Mouse (Mus musculus): ENCODE measurements around the gene Mterf1a.
"Not testable (repeated sequence)": the region's sequence is repeated elsewhere in the genome, so short reads cannot be mapped to it uniquely, and the experiment has no call there.

The Mterf1a gene

DNA sequence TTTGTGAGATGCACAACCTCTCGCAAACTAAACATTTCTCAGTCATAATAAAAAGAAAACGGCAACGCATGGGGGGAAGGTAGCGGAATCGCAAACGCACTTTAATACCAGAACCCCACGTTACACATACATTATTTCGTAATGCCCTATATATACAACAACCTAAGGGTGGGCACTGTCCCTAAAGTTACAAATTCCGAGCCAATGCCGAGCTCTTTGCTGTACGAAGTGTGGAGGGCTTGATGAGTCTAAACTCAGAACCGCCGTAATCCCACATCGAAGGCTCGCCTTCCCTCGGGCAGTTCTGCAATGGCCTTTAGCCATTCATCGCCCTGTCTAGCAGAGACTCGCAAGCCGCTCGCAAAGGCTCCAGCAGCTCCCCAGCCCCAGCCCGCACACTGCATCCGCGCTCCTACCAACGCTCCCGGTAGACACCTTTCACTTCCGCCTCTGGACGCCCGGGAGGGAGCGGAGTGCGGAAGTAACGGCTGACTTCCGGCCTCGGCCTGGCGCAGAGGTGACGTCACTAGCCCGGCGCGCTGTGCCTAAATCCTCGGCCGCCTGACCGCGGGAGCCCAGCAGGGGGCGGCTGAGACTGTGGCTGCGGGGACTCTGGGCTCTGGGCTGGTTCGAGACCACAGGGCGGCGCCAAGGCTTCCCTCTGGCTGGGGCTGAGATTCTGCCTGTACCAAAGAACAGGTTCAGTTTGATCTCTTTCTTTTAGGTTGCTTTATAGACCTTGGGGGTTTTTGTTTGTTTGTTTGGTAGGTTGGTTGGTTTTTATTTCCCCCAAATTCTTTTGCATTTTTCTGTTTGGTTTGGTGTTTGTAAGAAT lies at the start of gene Mterf1a:
Gene Mterf1a (minus strand): TSS at position 475 of the 835 bp plus-strand sequence.
- DNase-seq (ENCODE audit: low spot score) = peak; percentile 7

DNA sequence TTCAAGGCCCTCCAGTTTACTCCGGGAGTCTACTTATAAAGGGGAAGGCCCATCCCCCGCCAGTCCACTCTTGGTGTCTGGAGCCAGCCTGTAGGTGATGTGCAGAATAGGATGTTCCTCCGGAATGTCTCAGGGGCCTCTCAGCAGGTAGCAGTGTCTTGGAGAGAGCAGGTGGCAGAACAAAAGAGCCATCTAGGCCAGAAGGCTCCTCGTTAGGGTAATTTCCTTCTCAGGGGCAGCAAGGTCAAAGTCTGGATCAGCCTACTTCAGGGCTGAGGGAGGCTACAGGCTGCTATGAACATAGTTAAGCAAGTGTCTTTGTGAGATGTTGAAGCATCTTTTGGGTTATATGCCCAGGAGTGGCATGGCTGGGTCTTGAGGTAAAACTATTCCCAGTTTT lies 49.4 kb upstream of the Mterf1a start:
- DNase-seq (ENCODE audit: low spot score) = not testable (repeated sequence)

DNA sequence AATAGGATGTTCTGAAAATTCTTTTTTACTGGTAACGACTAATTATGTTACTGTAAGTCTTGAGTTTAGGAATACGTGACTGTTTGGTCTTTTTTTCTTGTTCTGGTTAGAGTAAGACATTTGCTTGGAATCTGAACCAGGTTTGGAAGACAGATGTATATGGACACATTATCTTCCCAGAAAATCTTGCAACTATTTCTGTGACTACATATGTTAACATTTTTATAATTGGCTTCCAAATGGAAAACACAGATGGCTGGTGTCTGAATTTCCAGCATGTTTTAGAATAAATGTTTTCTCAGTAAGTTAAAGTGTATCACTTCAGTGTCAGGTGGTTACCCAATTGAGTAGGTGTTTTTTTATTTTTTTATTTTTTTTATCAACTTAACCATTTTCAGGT lies 47.5 kb upstream of the Mterf1a start:
- DNase-seq (ENCODE audit: low spot score) = no peak

DNA sequence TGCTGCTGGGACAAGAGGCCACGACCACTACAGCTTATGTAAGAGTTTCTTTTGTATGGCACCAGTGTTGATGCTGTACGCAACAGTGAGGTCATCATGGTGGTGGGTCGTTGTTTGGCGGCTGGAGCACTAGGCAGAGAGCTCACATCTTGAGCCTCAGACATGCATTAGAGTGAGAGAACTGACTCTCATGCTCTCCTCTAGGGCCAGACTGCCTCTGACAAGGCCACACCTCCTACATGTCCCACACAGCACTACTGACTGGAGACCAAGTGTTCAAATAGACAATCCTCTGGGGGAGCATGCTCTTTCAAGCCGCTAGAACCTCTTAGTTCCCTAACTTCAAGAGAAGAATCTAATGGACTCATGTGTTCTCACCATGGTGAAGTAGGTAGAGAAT lies 45.6 kb upstream of the Mterf1a start:
- DNase-seq (ENCODE audit: low spot score) = no peak

DNA sequence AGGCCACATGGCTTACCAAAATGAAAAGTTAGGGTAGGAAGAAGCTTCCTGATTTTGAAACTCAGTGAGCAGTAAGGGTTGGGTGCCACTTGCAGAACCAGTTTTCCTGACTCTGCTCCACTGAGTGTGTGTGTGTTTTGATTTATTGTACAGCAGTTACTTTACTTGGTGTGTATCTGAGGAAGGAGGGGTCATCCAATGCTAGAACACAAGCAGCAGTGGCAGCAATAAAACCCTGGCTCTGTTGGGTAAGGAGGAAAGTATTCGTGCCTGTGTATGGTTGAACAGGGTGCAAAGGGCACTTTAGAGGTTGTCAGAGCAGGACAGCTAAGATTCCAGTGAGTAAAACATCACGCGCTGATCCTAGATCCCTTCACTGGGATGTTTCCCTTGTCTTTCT lies 45.2 kb upstream of the Mterf1a start:
- DNase-seq (ENCODE audit: low spot score) = peak; percentile 19

DNA sequence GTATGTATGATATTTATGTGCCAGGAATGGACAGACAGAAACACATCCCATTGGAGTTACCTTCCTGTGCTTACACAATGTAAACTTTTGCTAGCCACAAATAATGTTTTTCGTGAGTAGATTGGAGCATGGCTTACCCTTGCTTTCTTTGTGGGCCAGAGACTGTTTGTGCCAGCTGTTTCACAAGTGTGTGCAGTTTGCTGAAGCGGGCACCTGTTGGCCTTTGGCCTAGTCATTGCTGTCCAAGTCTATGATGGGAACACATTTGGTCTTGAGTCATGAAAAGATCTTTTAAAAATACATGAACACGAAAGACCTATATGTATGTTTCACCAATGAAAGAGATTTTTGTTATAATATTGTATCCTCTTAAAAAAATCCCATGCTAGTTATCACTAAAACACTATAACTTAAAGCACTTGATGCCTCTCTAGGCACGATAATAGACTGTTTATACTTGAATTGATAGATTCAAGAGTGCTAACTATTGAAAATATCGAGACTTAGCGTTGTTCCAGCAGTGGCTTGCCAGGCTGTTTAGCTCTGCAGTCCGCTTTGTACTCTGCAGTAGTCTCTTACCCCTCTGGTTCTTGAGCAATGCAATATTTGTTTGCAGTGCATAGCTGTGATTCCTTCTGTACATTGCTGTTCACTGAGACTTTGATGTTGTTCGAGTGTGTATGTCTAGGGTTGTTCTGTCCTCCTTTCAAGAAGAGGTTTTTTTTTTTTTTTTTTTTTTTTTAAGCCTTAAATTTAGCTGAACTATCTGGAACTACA lies 42.2 kb upstream of the Mterf1a start:
- no peak for DNase-seq (ENCODE audit: low spot score)

DNA sequence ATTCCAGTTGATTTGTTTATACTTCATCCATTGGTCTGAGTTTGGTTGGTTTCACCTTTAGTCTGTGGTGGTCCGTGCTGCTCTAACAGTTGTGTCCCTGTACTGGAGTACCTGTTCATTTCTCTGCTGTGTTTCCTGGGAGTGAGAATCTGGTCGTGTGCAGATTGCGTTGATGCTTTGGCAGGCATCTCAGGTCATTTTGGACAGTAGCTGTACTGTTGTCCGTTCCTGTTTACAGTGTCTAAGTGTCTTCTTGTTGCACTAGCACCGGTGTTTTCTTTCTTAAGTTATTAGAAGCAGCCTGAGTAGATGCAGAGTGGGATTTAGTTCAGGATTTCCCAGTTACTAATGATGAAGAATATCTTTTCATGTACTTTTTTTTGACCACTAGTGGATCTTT lies 41.5 kb upstream of the Mterf1a start:
- no peak for DNase-seq (ENCODE audit: low spot score)

DNA sequence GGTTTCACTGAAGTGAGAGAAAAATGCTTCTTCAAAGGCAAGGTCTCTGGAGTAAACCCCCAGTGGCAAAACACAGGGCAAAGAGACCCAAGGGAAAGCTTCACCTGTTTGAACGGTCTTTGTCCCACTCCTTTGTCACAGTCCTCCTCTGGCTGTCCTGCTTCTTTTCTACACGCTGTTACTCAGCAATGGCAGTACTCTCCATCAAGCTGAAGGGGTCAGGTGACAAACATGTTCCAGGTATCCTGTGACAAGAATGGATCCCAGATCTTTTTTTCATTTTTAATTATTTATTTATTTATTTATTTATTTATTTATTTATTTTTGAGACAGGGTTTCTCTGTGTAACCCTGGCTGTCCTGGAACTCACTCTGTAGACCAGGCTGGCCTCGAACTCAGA lies 39.8 kb upstream of the Mterf1a start:
- DNase-seq (ENCODE audit: low spot score) = no peak

DNA sequence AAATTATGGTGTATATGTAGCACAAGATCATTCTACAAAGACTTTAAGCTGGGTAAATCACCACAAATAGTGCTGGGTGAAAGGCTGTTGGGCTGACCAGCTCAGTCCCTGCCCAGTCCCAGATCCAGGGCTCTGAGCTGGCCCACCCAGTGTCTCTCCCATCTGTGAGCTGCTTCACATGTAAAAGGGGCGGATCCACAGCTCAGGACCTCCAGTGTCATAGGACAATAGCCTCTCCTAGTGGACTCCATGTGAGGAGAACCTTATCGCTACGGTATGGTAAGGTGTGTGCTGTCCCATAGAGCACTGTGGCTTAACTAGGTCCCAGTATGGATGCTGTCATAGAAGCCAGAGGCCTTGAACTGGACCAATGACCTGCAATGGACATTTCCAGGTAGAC lies 37.9 kb upstream of the Mterf1a start:
- no peak for DNase-seq (ENCODE audit: low spot score)

DNA sequence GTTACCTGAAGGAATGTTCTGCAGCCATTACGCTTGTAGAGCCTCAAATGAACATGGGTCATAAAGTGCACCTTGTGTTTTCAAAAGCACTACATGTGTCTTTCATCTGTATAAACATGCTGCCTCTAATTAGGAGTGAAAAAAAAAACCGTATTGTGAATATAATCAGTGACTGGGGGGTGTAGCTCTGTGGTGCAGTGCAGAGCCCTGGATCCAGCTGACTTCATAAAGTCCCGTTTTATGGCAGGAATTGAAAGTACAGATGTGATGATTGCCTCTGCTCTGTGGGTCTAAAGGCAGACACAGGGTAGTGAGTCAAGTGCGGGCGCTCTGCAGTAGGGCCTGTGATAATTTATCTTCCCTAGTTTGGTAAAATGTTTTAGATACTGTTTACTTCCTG lies 37.0 kb upstream of the Mterf1a start:
- DNase-seq (ENCODE audit: low spot score) = no peak

DNA sequence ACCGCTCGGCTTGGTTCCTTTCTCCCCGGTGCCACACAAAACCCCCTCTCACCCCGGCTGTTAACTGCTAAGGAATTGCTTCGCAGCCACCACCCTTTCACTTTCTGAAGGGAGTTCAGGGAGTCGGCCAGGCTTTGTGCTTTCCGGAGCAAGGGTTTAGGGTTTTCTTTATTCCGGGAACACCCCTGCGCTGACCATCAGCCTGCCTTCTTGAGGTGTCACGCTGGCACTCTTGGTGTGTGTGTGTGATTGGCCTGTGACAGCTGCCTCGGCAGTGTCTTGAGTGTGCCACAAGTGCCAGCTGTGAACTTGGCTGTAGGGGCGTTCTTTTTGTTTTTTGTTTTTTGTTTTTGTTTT lies 34.9 kb upstream of the Mterf1a start:
- DNase-seq (ENCODE audit: low spot score) = peak; percentile 18

DNA sequence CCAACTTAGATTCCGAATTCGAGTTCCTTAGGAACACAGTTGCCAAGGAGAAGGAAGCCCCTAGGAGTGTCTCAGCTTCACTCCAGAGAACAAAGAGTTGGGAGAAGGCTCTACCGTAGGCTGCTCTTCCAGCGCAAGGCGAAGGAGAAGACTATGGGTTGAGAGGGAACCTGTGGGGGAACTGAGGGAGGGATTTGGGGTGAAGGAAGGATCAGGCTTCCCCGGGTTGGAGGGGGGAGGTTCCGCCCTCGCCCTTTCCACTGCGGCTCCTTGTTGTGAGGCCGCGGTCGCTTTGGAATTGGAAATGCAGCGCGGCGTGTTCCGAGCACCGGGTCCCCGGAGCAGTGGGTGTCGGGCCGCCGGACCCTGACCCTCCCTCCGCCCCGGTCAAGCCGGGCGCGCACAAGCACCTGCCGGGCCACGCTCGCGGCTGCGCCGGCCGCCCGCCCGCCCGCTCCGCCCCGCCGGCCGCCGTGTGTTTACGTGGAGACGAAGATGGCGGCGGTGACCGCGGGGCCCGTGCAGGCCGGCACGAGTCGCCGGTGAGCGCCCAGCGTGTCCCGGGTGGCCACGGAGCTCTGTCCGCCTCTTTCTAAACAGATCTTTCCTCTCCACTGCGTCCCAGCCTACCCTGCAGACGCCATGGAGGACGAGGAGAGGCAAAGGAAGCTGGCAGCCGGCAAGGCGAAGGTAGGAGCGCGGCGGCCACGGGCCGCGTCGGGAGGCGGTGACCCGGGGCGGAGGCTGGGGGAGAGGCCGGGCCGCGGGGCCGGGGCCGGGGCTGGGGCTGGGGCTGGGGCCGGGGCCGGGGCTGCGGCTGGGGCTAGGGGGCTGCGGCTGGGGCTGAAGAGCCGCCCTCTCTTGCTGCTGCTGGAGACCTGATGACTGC lies 34.3 kb upstream of the Mterf1a start, which contains the start of gene Akap9:
Gene Akap9 (plus strand): TSS at position 254 of the 889 bp plus-strand sequence.
- peak; percentile 64 for DNase-seq (ENCODE audit: low spot score)

DNA sequence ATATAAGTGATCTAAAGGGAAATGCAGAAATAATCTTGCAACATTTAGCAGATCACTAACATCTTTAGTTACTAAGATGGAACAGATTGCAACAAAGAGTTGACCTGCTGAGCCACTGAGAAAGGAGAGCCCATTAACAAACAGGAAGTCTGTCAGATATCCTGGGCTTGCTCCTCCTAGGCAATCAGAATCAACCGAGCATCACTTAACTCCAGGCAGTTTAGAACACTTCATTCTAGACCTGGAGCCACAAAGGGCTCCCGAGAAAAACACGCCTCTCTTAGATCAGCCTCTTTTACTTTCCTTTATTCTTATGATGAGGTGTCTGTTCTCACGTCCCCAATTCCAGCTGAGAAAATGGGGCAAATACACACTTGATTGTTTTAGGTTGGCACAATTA lies 32.9 kb upstream of the Mterf1a start:
- no peak for DNase-seq (ENCODE audit: low spot score)

DNA sequence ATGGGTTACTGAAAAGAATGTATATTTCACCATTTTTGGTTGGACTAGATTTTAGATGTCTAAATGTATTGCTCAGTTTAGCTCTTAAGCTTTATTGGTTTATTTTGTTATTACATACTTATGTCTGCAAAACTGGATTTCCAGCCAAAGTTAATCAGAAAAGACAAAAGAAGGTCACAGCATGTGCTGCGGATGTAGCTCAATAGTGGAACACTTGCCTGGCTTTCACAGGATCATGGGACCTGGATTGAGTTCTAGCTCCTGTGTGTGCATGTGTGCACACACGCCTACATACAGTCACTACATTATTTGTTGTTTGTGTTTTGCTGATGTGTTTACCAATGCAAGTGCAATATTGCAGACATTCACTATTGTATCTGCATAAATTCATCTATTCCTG lies 28.6 kb upstream of the Mterf1a start:
- no peak for DNase-seq (ENCODE audit: low spot score)

DNA sequence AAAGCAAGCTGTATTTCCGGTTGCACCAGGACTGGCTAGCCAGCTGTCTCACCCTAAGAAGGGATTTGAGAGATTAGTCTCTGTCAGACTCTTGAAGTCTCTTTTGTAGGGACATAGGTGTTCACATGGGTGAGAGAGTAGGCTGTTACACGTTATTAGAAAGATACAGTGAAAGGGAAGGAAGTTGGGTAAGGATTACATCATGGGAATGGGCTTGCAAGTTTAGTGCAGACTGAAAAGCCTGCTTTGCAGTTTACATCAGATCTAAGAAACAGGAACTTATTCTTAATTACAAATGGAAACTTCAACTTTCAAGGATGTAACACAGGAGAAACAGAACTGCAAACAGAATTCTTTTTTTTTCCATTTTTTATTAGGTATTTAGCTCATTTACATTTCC lies 11.7 kb upstream of the Mterf1a start:
- DNase-seq (ENCODE audit: low spot score) = no peak

DNA sequence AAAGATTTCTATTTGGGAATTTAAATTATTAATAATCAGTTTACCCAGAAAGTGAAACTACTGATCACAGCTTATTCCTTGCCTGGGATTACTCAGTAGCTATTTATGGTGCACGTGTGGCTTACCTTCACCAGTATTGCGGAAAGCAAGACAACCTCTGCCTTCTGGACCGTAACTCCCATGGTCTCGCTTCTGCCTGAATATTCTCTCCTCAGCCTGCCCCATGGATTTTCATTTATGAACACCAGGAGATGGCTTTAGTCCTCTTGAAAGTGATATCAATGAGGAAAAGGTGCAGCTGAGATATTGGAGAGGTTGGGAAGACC lies 524 bp upstream of the Mterf1a start:
- DNase-seq (ENCODE audit: low spot score) = not testable (repeated sequence)

DNA sequence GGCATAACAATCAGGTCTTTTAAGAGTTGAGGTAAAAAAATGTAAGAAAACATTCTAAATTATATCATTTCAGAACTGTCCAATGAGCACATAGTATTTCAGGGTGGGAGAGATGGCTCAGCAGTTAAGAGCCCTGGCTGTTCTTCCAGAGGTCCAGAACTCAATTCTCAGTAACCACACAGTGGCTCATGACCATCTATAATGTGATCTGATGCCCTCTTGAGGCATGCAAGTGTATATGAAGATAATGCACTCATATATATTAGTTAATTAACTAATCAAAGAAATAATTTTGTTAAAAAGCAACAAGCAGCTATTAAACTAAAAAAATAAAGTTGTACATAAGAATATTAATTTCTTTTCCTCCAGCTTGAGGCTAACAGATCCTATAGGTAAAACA lies 4.5 kb downstream of the Mterf1a start:
- DNase-seq (ENCODE audit: low spot score) = no peak

DNA sequence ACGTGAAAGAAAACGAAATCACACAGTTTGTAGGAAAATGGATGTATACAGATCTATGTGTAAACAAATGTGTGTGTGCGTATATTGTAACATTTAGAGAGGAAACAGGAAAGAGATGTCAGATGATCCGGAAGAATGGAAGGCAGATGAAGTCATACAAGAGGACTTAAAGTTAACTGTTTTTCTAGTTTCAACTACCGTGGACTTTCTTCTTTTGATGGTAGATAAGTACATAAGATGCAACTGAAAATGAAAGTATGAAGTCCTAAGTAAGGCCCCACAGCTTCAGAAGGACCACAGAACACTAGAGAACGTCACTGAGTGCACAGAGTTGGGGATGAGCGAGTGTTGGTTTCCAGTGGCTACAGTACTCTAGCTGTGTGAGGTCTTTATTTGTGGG lies 6.9 kb downstream of the Mterf1a start:
- DNase-seq (ENCODE audit: low spot score) = not testable (repeated sequence)

DNA sequence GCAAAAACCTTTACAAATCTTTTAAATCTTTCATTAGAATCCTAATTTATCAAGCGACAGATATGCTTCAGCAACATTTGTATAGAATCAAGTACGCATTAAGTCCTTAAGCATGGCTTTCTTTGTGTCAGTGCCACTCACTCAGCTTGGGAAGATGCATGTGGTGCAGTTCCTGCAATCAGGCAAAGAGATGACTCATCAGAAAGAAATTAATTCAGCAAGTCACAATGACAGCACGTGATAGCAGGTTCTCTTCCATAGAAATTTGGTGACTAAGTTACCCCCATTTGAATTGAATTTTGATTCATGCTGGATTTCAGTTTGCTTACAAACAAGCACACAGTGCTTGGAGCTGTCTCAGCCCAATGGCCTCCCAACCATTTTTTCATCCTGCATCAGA lies 20.2 kb downstream of the Mterf1a start:
- DNase-seq (ENCODE audit: low spot score) = no peak

DNA sequence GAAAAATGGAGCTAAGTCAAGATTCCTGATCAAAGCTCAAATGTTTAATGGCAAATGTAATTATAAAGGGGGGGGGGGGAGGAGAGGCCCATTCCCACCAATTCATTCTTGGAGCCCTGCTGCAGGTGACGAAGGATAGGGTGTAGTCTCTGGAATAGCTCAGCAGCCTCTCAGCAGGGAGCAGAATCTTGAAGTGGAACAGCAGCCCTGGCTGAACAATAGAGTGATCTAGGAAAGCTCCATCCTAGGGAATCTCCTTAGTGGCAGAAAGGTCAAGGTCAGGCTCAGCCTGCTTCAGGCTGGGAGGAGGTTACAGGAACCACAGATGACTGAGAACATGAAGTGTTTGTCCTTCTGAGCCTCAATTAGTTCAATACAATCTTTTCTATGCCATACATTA lies 21.4 kb downstream of the Mterf1a start:
- DNase-seq (ENCODE audit: low spot score) = no peak

DNA sequence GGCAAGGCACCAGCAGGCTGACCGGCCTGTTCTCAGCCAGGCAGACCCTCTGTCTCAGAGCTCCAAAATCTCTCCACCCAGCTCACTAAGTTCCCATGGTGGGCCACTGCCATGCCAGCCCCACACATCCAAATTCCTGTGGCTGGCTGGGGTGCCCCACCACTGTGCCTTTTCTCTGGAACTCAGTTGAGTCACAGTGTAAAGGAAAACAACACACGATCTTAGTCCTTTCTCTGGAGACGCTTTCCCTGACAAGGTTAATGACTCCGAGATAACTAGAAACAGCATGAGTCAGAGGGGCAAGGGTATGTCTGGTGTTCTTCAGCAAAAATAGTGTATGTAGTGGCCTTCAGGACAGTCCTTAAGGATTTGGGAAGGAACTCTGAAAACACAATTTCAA lies 23.6 kb downstream of the Mterf1a start:
- no peak for DNase-seq (ENCODE audit: low spot score)

DNA sequence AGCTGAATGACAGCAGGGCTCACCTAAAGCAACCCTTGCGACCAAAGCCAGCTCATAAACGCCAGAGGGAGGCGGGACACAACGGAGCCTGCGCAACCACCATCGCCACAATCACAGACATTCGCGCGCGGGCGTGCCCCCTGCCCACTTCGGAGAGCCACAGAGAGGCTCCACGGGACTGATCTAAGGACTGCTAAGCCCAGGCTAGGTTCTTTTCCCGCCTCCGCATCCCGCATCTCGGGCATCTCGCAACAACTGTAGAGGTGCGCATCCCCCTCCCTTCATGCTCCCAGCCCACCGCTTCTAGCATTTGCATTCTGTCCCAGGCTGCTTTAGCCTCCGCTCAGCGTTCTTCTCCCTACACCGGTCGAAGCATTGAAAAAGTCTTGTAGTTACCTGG lies 48.7 kb downstream of the Mterf1a start, which contains the start of gene Lrrd1:
Gene Lrrd1 (plus strand): TSS at position 148 of the 400 bp plus-strand sequence.
- no peak for DNase-seq (ENCODE audit: low spot score)
